Mouse (Mus musculus): ENCODE measurements around the gene Lclat1.

Gene Lclat1

DNA sequence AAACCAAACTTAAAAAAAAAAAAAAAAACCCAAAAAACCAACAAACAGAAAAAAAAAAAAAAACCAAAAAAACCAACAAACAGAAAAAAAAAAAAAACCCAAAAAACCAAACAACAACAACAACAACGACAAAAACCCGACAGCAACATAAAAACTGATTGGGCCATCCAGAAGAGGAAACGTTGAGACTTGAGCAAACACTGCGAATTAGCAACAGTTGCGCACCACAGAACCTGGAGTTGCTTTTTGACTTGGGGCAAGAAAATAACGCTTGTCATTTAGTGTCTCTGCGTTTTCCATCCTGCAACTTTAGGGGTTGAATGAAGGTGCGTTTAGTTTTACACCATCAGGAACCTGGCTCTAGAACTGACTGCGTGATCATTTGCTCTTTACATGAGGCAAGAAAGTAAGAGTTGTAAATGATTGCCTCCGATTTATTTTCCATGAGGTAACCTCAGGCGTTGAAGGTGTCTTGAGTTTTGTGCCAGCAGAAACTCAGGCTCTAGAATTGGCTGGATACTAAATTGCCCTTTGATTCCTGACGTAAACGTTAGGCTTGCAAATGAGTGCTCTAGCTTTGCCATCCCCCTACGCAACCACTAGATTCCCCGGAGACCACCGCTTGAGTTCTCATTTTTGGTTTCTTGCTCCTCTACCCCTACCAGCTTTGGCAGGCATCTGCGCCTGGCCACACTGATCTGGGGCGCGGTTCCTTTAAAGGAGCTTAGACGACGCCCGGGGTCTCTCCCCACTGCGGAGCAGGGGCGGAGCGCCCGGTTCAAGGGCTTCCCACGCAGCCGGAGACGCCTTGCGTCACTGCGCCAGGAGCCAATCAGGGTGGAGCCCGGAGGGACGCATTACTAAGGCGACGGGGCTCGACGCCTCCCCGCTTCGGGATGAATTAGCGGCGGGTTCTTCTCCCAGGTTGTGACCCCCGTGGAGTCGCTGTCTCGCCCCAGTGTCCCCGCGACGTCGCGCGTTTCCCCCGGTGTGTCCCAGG, at the start of gene Lclat1:
Gene Lclat1, plus strand, starts transcription at position 828 of the 1,000 bp plus-strand sequence.
- DNase-seq (ENCODE audit: low spot score), result peak; percentile 96

- DNase-seq (ENCODE audit: low spot score), result no peak
Measured at GRCm38 (mm10) chr17:73058319-73058718, 49.5 kb upstream of the Lclat1 start.

GRCm38 (mm10) chr17:73060224-73060896, 47.4 kb upstream of the Lclat1 start:
- no peak for DNase-seq (ENCODE audit: low spot score)

DNA sequence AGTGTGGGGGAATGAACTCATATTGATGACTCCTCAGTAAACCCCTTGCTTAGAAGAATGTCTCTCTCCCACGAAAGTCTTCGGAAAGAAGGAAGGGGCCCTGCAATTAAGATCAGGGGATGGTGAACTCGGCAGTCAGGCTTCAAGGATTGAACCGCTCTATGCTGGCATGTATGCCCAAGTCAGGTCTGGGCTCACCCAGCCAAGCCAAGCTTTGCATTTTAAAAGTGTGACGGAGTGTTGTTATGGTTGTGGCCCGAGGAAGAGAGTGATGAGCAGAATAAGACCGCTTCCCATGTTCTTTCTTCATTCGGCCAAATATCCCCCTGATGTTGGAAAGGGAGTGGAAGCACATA, 46.9 kb upstream of the Lclat1 start:
- DNase-seq (ENCODE audit: low spot score), result no peak

- no peak for DNase-seq (ENCODE audit: low spot score)
Measured at GRCm38 (mm10) chr17:73062701-73063100, 45.1 kb upstream of the Lclat1 start.

GRCm38 (mm10) chr17:73063299-73063698, 44.5 kb upstream of the Lclat1 start:
- no peak for DNase-seq (ENCODE audit: low spot score)

DNA sequence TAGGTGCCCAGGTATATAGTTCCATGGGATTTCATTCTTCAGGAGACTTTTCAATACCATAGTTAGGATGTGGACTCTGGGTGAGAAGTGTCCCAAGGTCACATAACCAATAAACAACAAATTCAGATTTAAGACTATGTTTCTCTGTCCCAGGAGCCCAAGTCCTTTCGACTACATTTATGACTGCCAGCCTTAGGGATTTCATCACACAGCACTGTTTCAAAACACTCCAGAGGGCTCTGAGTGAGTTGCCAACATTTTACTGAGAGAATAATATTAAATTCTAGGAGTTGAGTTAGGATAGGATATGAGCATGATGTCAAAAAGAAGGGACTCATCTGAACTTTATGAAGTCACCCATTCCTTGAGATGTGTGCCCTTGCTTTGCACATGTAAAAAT, 44.0 kb upstream of the Lclat1 start:
- no peak for DNase-seq (ENCODE audit: low spot score)

DNA sequence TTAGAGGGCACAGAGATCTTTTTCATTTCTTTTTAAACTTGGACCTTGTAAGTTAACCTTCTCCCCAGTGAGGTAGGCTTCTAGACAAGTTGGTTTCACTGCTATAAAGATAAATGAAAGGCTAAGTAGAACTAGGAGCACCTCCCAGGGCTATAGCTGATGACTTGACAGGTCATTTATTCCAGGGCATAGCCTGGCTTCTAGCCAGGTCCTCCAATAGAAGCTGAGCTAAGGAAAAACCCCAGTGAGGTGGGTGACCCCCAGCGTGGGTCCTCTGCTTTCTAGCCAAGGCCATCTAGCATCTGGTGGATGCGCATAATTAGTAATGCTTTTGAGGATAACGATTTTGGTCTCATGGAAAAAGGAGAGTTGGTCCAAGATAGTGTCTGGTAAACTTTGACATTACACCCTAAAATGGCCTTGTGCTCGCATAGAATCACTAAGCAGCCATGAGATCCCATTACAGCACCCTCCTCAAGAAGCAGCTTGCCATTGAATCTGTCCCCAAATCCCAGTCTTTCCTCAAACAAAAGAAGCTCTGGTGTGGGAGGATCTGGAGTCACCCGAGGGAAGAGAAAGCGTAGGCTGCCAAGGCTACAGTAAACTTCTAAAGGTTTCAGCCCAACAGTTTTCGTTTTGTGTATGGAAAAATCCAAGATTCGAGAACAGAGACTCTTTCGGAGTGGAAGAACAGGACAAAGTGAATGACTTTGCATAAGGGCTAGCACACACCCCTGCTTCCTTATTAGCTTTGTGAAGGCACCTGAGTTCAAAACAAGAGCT, 41.2 kb upstream of the Lclat1 start:
- no peak for DNase-seq (ENCODE audit: low spot score)

DNA sequence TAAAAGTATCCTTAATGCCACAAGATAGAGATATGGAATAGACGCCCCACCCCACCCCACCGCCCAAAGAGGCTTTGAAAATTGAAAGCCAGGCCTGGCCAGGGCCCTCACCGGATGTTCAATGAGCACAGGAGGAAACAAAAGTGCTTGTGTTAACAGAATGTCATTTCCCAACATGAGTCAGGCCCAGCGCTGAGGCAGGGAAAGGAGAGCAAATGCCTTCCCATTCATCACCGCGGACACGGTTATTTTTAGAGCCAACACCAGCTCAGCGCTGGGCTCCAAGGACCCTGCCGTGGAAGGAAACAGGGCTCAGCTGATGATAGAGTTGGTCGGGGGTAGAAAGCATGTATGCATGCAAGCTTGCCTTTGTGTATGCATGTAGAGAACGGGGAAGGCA, 40.4 kb upstream of the Lclat1 start:
- DNase-seq (ENCODE audit: low spot score), result peak; percentile 23

DNA sequence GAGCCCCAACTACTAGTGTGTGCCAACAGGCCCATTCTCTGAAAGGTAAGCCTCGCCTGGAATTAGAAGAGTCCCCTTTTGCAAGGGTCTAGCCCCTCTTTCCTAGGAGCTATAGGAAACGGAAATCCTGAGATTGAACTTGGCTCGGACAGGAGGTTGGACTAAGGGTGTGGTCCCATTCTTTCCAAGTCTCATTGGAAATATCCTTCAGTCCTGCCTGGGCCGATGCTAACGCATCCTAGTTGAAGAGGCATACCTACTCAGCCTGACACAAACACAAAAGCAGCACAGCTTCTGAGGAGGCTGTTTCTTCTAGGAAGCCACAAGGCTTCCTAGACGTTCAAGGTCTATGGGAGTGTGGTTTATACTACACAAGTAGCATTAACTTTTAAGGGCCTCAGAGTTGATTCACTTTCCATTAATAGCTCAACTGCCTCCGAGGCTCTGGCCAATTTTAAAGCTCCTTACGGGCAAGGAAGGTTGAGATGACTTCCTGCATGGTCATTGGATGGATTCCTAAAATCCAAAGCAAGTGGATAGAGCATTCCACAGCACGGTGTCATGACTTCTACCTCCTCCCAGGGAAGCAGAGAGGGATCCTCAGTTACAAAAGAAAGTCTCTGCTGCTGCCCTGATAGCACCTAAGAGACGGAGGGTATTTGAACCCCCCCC, 39.3 kb upstream of the Lclat1 start:
- DNase-seq (ENCODE audit: low spot score), result no peak

GRCm38 (mm10) chr17:73070466-73070865, 37.3 kb upstream of the Lclat1 start:
- no peak for DNase-seq (ENCODE audit: low spot score)

DNA sequence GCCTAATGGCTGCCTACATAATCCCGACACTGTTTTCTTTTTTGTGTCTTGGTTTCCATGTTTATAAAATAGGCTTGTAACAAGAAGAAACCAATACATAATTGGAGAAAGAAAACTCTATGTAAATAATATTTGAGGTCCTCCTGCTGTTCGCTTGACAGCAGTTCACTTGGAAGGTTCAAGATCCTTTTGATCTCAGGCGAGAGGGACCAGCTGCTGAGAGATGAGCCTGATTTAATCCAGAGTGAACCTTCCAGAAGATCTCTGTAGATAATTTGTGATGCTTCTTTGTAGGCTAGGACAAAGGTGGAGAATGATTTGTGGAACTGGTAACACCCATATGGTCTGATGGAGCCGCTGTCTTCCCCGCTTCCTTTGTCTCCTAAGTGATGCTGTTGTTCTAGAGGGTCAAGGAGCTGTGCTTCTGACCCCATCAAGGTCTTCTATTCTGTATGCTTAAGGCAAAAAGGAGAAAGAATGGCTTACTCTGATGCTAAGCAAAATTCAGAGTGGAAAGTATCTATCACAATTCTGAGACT, 36.0 kb upstream of the Lclat1 start:
- no peak for DNase-seq (ENCODE audit: low spot score)

- DNase-seq (ENCODE audit: low spot score), result no peak
Measured at GRCm38 (mm10) chr17:73072286-73072685, 35.5 kb upstream of the Lclat1 start.

DNA sequence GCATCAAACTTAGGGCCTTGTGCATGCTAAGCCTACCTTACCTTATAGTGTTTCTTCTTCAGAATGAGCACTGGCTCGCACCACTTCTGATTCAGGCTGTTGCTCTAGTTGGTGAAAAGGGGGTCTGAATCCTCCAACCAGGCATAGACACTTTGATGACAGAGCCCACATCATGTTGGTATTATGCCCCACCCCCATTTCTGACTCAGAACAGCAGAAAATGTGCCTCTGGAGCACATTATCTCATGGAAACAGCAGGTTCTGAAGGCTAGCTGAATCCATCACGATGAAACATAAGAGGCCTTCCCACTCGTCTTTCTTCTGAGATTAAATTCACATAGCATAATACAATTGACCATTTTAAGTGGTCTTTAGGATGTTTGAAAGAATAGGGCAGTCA, 33.2 kb upstream of the Lclat1 start:
- no peak for DNase-seq (ENCODE audit: low spot score)

DNA sequence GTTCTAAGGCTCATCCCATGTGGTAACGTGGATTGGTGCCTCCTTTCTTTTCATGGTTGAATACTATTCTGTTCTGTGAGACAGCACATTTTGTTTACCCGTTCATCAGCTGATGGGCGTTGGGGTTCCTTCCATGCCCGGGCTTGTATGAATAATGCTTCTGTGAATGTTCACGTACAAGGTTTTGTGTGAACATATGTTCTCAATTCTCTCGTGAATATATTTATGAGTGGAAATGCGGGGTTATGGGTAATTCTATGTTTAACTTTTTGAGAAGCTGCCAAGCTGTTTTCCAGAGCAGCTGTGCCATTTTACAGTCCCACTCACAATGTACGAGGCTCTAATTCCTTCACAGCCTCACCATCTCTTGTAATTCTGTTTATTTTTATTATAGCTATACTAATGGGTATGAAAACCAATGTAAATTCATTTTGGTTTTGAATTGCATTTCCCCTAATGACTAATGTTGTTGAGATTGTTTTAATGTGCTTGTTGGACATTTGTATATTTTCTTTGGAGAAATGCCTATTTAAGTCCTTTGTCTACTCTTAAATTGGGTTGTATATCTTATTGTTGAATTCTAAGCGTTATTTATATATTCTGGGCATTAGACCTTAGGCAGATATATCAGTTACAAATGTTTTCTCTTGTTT, 32.4 kb upstream of the Lclat1 start:
- DNase-seq (ENCODE audit: low spot score), result peak; percentile 56

DNA sequence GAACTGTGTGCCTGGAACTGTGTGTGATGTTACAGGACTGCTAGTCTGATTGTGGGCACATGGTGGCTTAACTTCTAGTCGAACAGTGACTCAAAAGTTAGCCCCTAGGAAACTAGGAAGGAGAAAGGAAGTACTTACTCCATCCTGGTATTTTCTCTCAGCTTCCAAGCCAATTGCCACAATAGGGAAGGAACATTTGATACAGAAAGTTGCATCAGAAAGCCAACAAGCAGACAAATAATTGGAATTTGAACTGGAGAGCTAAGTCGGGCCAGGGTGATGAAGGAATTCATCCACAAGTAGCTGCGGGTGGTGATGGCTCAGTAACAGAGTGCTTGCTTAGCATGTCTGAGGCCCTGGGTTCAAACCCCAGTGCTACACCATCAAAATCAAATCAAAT, 30.1 kb upstream of the Lclat1 start:
- no peak for DNase-seq (ENCODE audit: low spot score)

DNA sequence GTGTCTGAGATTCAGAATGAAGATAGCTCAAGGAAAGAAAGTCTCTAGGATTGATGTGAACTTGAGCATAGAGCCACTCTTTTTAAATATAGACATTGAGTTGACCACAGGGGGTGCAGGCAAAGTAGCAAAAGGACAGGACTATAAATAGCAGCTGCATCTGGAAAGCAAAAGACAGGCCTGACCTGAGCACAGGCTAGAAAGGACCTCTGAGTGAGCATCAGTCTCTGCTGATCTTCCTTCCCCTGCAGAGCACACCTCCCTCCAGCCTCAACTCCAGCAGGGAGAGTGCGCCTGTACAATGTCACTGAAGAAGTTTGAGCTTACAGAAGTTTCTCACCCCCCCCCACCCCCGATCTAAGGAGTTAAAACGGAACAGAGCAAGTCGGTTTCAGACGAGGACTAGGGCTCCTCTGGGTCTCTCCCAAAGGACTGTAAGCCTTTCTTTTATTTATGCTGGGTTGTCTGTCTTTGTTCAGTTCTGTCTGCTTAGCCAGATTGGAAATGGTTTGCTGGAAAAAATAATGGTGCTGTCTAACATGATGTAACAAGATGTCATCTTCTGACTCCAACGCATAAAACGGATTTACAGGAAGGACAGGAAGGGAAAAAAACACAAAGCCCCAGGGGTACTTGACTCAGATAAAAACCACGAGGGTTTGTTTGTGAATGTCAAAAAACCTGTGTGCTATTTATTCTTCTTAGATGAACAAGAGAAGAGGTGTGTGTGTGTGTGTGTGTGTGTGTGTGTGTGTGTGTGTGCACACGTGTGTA, 26.2 kb upstream of the Lclat1 start:
- DNase-seq (ENCODE audit: low spot score), result no peak

GRCm38 (mm10) chr17:73082506-73083196, 25.1 kb upstream of the Lclat1 start:
- no peak for DNase-seq (ENCODE audit: low spot score)

GRCm38 (mm10) chr17:73087045-73087910, 20.5 kb upstream of the Lclat1 start:
- no peak for DNase-seq (ENCODE audit: low spot score)
